Mouse (Mus musculus) bone marrow macrophage, adult 2 months (primary cell): ENCODE results near the gene Tmbim6.

Source experiments
- CTCF ChIP-seq: IDR thresholded peaks from 2 replicates; pipeline ENCODE4 v1.5.1; 2012; ENCODE audit warnings: low read depth, mild to moderate bottlenecking, low read length, moderate library complexity
- POLR2A ChIP-seq: IDR thresholded peaks from 2 replicates; pipeline ENCODE4 v1.6.1; 2012; ENCODE audit warnings: mild to moderate bottlenecking, low read depth, low read length, borderline replicate concordance

GRCm38 (mm10) chr15:99406986-99407570 lies 14.4 kb downstream of the Tmbim6 start:
- TF ChIP-seq POLR2A (no peak), CTCF (no peak)
